Mouse (Mus musculus) inflammation-experienced regulatory T-cells, adult 6 months (primary cell): Measurements from ENCODE around the gene Msh4. TPM values are rescaled to one million over a fixed set of nuclear protein-coding genes. Genes with fewer than 3 reads are reported as not detected.
A peak's percentile ranks its signal among the peaks of the same experiment; 100 is the strongest.
"Not testable (repeated sequence)": the region's sequence is repeated elsewhere in the genome, so short reads cannot be mapped to it uniquely, and the experiment has no call there.

ENCODE experiments used
- ATAC-seq: one replicate; pipeline ENCODE4 v1.8.0; 2017
- polyA plus RNA-seq, 3 experiments: library from polyadenylated mRNA; unstranded; fragments of 100-300 nt; shearing (Covaris generic); gene quantifications; one replicate each; pipeline ENCODE4 v1.2.1; 2017

The Msh4 gene
- polyA plus RNA-seq, 3 experiments from 2014 or later = 0.19 TPM; not detected in 2

- peak; percentile 6 for ATAC-seq
These were observed 5.4 kb upstream of the Msh4 start for GRCm38 (mm10) chr3:153911197-153911881.

DNA sequence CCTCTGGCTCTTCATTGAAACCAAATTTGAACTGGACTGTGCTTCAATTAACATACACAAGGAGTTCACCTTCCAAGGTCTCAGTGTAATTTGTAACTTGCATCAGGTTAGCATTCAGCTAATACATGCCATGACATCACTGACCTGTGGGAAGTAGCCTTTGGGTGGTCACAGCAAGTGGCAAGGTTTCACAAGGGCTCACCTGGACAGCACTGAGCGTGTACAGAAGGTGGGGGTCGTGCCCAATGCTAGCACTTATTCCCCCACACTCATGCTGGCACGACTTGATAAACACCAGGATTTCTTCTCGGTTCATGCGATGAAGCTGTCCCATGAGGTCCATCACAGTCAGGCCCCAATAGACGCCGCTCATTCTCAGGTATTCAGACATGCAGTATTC lies 4.6 kb upstream of the Msh4 start:
- no peak for ATAC-seq

DNA sequence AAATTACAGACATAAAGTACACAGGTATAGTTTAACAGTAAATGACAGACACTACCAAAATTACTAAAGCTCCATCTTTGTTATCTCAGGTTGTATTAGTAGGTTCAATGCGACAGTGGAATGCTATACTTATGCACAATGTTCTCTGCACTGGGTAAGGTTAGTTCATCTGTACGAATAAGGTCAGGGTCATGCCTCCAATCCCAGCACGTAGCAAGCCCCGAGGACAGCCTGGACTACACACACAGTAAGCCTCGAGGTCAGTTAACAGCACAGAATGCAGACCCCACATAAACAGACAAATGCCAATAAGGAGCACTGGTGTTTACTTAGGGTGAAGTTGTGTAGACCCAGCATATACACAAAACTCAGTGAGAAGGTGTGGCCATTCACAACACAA lies 3.0 kb upstream of the Msh4 start:
- no peak for ATAC-seq

DNA sequence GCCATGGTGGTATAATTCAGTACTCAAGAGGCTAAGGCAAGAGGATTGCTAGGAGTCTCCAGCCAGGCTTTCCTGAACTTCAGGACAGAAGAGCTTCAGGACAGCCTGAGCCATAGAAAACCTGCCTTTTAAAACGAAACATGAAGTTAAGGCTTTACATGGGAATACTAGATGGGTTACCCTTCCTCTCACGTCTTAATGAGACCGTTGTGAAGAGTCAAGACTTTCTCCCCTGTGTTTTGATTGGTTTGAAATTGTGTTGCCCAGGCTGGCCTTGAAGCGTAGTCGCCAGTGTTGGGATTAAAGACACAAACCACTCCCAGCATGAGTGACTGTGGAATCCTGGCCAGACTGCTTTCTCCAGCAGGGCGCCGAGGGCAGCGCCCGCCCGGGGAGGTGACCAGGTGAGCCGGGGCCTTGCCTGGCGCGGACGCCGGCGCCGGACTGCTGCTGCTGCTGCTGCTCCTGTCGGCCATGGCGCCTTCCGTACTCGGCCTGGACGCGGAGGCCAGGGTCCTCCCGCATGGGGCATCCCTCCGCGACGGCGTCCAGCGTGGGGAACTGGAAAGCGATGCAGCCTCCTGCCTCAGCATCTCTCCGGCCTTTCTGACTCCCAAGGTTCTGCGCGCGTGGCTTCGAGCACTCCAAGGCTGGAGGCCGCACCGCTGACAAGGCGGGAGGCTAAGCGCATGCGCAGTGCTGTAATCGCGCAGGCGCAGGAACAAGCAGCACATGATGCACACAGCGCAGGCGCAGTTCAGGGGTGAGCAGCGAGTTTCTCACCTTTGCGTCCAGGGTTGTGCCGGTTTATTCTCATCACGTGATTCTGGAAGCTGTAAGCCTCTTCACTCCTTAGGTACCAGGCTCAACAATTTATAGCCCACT lies 445 bp downstream of the Msh4 start:
- ATAC-seq = no peak

DNA sequence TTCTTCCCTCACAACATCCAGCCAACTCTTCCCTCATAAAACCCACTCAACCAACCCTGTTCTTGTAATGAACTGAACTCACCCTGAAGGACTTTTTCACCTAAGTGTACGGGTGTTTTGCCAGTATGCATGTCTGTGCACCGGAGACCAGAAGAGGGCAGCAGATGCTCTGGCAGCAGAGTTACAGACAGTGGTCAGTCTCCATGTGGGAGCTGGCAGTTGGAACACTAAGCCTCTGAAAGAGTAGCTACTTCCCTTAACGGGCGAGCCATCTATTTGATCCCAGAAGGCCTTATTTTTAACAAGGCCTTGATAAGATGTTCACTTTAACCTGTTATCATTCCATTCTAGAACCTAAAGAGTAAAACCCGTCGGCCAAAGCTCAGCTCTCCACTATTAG lies 1.4 kb downstream of the Msh4 start:
- ATAC-seq = peak; percentile 25

DNA sequence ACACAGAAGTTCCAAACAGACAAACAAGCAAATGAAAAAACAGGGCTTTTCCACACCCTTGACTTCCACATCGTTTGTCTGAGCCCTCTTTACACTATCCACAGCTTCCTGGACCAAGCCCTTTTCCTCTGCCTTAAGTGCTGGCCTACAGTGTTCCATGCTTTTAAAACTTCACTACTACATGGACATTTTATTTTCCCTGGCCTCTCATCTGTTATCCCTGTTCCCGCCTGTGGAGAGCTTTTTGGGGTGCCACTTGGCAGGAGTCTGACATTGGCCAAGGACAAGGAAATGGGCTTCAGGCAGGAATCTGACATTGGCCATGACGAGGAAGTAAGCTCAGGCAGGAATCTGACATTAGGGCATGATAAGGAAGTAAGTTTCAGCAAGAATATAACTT lies 3.3 kb downstream of the Msh4 start:
- no peak for ATAC-seq

DNA sequence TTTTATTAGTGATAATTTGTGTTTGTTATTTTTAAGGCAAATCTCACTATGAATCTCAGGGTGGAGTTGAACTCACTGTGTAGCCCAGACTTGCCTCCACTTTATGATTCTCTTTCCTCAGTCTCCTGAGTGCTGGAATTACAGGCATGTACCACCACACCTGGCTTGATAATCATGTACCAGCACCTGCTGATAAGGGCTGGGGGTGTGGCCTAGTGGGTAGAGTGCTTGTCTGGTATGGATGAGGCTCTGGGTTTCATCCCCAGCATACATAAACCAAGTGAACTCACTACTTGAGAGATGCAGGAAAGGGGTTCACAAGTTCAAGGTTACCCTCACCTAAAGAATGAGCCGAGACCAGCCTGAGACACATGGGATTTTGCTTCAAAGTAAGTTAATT lies 4.0 kb downstream of the Msh4 start:
- ATAC-seq = no peak

- no peak for ATAC-seq
These were observed 8.7 kb downstream of the Msh4 start for GRCm38 (mm10) chr3:153897216-153897615.

DNA sequence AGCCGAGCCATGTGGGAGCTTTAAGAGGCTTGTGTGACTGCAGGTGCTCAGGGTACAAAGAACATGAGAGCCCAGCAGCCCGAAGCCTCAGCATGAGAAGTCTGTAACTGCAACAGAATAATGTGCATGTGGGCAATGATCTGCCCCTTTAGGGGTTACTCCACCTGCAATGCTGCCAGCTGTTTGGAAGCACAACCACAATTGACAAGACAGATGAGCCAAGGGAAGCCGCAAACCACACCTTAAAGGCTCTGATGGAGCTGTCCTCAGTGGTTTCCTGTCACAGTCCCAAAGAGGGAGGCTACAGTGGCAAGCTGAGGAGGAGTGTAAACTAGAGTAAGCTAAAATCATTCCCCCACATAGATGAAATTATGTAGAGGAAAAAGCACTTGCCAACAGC lies 10.5 kb downstream of the Msh4 start:
- ATAC-seq = no peak

DNA sequence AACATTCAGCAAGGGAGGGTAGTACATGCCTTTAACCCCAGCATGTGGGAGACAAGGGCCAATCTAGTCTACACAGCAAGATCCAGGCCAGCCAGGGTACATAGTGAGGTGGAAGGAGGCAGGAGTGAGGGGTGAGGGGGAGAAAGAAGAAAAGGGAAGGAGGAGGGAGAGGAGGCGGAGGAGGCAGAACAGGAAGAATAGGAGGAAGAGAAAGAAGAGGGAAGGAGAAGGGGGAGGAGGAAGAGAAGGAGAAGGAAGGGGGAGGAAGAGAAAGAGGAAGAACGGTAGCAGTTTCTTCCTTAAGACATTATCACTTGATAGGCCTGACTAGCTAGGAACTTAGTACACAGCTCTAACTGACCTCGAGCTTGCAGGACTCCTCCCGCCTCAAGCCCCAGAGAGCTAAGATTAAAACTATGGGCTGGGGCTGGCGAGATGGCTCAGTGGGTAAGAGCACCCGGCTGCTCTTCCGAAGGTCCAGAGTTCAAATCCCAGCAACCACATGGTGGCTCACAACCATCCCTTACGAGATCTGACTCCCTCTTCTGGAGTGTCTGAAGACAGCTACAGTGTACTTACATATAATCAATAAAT lies 16.7 kb downstream of the Msh4 start:
- ATAC-seq = no peak

DNA sequence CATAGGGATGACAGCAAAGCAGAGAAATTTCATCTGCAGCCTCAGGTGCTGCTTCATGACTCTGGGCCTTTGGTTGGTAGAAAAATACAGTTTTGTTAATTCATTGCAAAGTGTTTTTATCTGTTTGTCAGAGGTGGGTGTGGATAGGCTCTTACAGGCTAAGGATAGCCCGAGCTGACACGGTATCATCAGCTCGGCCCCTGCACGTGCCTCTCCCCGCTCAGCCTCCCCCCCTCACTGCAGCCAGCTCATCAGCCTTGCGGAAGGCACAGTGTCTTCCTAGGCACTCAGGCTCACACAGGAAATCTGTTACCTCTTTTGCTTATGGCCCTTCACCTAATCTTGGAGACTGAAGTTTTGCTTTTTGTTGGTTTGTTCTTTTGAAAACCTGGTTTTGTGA lies 17.8 kb downstream of the Msh4 start:
- no peak for ATAC-seq

DNA sequence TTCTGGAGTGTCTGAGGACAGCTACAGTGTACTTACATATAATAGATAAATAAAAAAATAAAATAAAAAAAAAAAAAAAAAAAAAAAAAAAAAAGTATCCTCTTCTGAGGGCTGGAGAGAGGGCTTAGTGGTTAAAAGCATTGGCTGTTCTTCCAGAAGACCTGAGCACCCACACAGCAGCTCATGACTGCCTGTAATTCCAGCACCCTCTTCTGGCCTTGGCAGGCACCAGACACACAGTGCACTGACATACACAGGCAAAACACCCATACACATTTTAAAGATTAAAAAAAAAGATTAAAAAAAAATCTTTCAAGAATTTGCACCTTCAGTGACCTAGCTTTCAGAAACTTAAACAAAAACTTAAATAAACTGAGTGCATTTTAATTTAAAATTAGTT lies 19.6 kb downstream of the Msh4 start:
- ATAC-seq = no peak

DNA sequence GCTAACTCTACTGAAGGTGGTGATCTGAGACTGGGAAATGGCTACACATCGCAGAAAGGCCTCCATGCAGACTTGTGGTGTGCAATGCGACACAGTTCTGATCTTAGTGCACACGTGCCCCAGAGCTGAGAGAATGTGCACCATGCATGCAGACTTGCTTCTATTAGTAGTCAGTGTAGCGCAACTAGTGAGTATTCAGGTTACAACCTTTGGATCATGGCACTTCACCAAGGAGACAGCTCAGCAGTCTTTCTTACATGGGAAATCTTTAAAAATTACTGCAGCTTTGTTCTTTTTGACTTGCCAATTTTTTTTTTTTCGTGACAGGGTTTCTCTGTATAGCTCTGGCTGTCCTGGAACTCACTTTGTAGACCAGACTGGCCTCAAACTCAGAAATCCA lies 34.5 kb downstream of the Msh4 start:
- ATAC-seq = no peak

GRCm38 (mm10) chr3:153867149-153868136 lies 38.5 kb downstream of the Msh4 start:
- no peak for ATAC-seq

- ATAC-seq = no peak
These were observed 41.1 kb downstream of the Msh4 start for GRCm38 (mm10) chr3:153864636-153865429.

DNA sequence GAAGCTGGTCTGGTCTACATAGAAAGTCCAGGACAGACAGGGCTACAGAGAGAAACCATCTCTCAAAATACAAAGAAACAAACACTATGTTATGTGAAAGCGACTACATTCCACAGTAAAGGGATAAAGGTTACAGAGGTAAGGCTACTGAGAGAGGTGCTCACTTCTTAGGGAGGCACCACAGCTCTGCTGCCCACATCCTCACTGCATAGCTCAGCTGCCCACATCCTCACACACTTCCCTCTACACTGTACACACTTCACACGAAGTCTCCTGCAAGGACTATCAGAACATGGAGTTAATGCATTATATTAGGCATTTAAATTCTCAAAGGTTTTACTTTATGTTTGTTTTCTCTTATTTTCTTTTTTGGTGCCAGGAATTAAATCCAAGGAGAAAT lies 42.1 kb downstream of the Msh4 start:
- ATAC-seq = no peak

GRCm38 (mm10) chr3:153860392-153860791 lies 45.5 kb downstream of the Msh4 start:
- ATAC-seq = not testable (repeated sequence)

- ATAC-seq = no peak
These were observed 47.5 kb downstream of the Msh4 start for GRCm38 (mm10) chr3:153858350-153859001.

DNA sequence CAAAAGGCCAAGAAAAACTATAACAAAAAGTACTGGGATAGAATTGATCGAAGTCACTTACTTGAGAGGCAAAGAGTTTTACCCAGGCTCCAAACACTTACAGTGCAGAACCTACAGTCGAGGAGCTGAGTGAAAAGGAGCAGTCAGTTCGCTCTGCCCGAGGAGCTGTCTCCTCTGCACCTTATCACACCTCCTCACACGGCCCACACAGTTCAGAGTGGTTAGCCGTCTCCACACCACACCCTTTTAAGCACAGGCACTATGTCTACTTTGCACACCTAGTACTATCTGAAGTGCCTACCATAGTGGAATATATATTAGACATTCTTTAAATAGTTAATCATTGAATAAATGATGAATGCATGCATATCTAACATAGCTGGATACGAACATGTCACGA lies 53.7 kb downstream of the Msh4 start:
- no peak for ATAC-seq

DNA sequence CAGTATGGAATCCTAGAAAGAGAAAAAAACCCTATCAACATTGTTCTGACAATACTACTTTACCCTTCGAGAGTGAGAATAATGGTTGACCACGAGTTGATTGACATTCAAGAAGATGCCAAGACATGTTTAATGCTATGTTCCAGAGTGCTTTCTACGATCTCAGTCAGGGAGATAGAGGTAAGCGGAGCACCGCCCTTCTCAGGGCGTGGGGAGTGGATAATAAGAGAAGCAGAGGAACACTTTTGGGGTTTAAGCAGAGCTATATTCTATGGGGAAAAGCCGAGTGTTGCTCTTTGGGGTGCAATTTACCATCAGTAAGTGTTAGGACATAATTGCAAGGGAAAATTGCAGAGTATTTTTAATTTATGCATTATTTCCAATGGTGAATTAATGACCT lies 55.2 kb downstream of the Msh4 start:
- ATAC-seq = no peak

- no peak for ATAC-seq
These were observed 56.4 kb downstream of the Msh4 start for GRCm38 (mm10) chr3:153849368-153850015.
